Mouse (Mus musculus): ENCODE data around the gene Clstn1.

DNA sequence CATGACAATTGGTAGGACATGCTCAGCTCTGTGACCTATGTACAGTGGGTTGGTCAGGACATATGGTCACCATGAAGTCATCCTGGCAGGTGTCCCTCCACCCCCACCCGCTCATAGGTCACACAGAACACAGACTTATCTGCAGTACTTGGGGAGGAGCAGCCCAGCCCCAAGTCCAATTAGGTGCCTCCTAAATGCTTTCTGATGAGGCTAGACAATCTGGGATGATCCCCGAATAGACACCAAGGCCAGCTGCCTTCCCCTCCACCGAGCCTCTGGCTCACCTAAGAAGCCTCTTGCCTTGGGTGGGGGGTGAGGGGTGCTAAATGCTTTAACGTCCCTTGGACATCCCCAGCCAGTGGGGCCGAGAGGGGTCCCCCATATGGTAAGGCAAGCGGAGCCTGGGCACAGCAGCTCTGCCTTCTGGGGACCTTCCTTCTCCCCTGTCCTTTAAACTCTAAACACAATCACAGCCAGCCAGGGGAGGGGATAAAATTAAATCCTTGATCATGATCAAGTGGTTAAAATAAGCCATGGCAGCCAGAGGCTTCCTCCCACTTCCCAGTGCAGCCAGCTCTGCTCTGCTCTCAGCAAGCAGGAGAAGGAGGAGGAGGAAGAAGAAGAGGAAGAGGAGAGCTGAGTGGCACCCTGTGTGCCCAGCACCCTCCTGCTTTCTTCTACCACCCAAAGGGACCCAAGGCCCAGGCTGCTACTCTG, 16.3 kb upstream of the Clstn1 start:
- TF ChIP-seq MAZ (IDR thresholded peaks at IDR 0.05; ENCODE audit: low read depth, low read length) (no peak), POLR2AphosphoS2 (IDR thresholded peaks at IDR 0.05; ENCODE audit: low read length) (no peak), NELFE (IDR thresholded peaks at IDR 0.05; ENCODE audit: low read depth, low read length) (no peak), EP300 (IDR thresholded peaks at IDR 0.05; ENCODE audit: low read depth in 1 of 2, low read length in 2 of 2) (no peak), POLR2A (IDR thresholded peaks at IDR 0.05; ENCODE audit: control insufficient read depth in 1 of 2, insufficient read depth in 1 of 2, low read depth in 1 of 2, low read length in 2 of 2, poor library complexity in 1 of 2) (no peak), ZNF384 (IDR thresholded peaks at IDR 0.05; ENCODE audit: low read depth, low read length) (no peak), TAL1 (IDR thresholded peaks at IDR 0.05; ENCODE audit: low read length) (no peak), MAFK (IDR thresholded peaks at IDR 0.05; ENCODE audit: borderline replicate concordance, low read depth, low read length) (no peak), CTCF (IDR thresholded peaks at IDR 0.05 in 2 of 3, conservative IDR thresholded peaks at IDR 0.05 in 1 of 3; ENCODE audit: control insufficient read depth in 1 of 3, insufficient read depth in 1 of 3, low read depth in 2 of 3, low read length in 3 of 3, poor library complexity in 1 of 3, severe bottlenecking in 1 of 3) (no peak), MAX (IDR thresholded peaks at IDR 0.05; ENCODE audit: low read length) (no peak), SIN3A (IDR thresholded peaks at IDR 0.05; ENCODE audit: low read length) (no peak), BHLHE40 (IDR thresholded peaks at IDR 0.05; ENCODE audit: borderline replicate concordance, low read depth, low read length) (no peak), RAD21 (IDR thresholded peaks at IDR 0.05; ENCODE audit: low read depth, low read length) (no peak), MXI1 (IDR thresholded peaks at IDR 0.05; ENCODE audit: low read depth, low read length) (no peak)
